ENCODE assay signal across 18 mouse cellular contexts in genomic region chr3:66101809-66102598, GRCm38 (mm10).
A peak's percentile ranks its signal among the peaks of the same experiment; 100 is the strongest.
DNase-seq lines count a peak whose midpoint lies in the region; ATAC-seq lines count a peak whose summit lies in the region.
"Had no signal": no experiment of that assay in that cellular context is flagged by ENCODE, and none has a peak within 500 bp of the region (broad histone marks: within the 10 kb centered on the region; RNA-seq: fewer than 3 reads in every experiment).

No protein-coding gene starts in this region.

- H3K9me3 ChIP-seq in forebrain, embryonic 11.5 days (ENCODE audit: control insufficient read depth, low read length): no peaks in the 10 kb centered on the region
- H3K9me3 ChIP-seq in forebrain, embryonic 16.5 days (ENCODE audit: control insufficient read depth, low read length): no peaks in the 10 kb centered on the region
- no peaks in the 10 kb centered on the region for H3K9me3 ChIP-seq in midbrain, embryonic 10.5 days (replicated peaks)
- no peaks in the 10 kb centered on the region for H3K9me3 ChIP-seq in neural tube, embryonic 12.5 days
- H3K9me3 ChIP-seq: heart, embryonic 13.5 days; liver, embryonic 12.5 days had no signal

- 38% methylated on average over 11 of the region's 11 CpGs for WGBS in forebrain, embryonic 11.5 days
- WGBS in forebrain, embryonic 16.5 days: 11% methylated on average over 11 of the region's 11 CpGs
- 79% methylated on average over 11 of the region's 11 CpGs for WGBS in midbrain, embryonic 10.5 days
- 64% methylated on average over 11 of the region's 11 CpGs for WGBS in neural tube, embryonic 12.5 days

- H3K4me3 ChIP-seq in forebrain, embryonic 11.5 days (ENCODE audit: low read depth, low read length): no peak overlapping the region
- no peak overlapping the region for H3K4me3 ChIP-seq in forebrain, embryonic 16.5 days (replicated peaks; ENCODE audit: low read length)
- H3K4me3 ChIP-seq in midbrain, embryonic 10.5 days: no peak overlapping the region
- H3K4me3 ChIP-seq in neural tube, embryonic 12.5 days: no peak overlapping the region
- H3K4me3 ChIP-seq: erythroblast, embryonic 14.5 days; heart, embryonic 13.5 days; liver, embryonic 12.5 days had no signal

- no peak overlapping the region for H3K9ac ChIP-seq in forebrain, embryonic 11.5 days (ENCODE audit: low read length)
- H3K9ac ChIP-seq in forebrain, embryonic 16.5 days (replicated peaks; ENCODE audit: low read depth, low read length): peak overlapping the region; percentile 13; the same call in 1 of the 2 replicates
- H3K9ac ChIP-seq in neural tube, embryonic 12.5 days: no peak overlapping the region
- H3K9ac ChIP-seq: heart, embryonic 13.5 days; liver, embryonic 12.5 days; lung, embryonic 14.5 days had no signal

- H3K4me2 ChIP-seq in forebrain, embryonic 11.5 days (ENCODE audit: low read depth, low read length, severe bottlenecking): no peak overlapping the region
- no peak overlapping the region for H3K4me2 ChIP-seq in forebrain, embryonic 16.5 days (ENCODE audit: low read length)
- no peak overlapping the region for H3K4me2 ChIP-seq in neural tube, embryonic 12.5 days (replicated peaks)
- H3K4me2 ChIP-seq: heart, embryonic 13.5 days; liver, embryonic 12.5 days; lung, embryonic 14.5 days had no signal

- peak; percentile 63 for DNase-seq in forebrain, embryonic 11.5 days (ENCODE audit: low spot score)
- no peak for DNase-seq in midbrain, embryonic 10.5 days (ENCODE audit: low spot score)
- DNase-seq in frontal cortex, postnatal 36 days (ENCODE audit: low spot score in 2 of 2): no peak
- no peak for DNase-seq in kidney, postnatal 14 days
- DNase-seq in embryo, embryonic 11 days: no peak
- no peak for DNase-seq in cerebellum, adult 11 months
- DNase-seq: cerebellum, postnatal 25 days; heart, postnatal 36 days; lung, embryonic 14.5 days; thymus, postnatal 36 days had no signal

- peak overlapping the region; percentile 85 for H3K27ac ChIP-seq in forebrain, embryonic 11.5 days (ENCODE audit: low read depth, low read length)
- H3K27ac ChIP-seq in forebrain, embryonic 16.5 days (ENCODE audit: low read length): peak overlapping the region; percentile 86
- H3K27ac ChIP-seq in midbrain, embryonic 10.5 days (replicated peaks): peak overlapping the region; percentile 50; the same call in 1 of the 2 replicates
- H3K27ac ChIP-seq in neural tube, embryonic 12.5 days: no peak overlapping the region
- H3K27ac ChIP-seq: heart, embryonic 13.5 days; liver, embryonic 12.5 days; macrophage had no signal

- H3K4me1 ChIP-seq in forebrain, embryonic 11.5 days (replicated peaks; ENCODE audit: control insufficient read depth, insufficient read depth, low read length): no peaks in the 10 kb centered on the region
- peaks cover 14% of the 10 kb centered on the region for H3K4me1 ChIP-seq in forebrain, embryonic 16.5 days (replicated peaks; ENCODE audit: control insufficient read depth, insufficient read depth, low read length)
- peaks cover 11% of the 10 kb centered on the region for H3K4me1 ChIP-seq in midbrain, embryonic 10.5 days
- H3K4me1 ChIP-seq in neural tube, embryonic 12.5 days: no peaks in the 10 kb centered on the region
- H3K4me1 ChIP-seq: heart, embryonic 13.5 days; liver, embryonic 12.5 days had no signal

- no peaks in the 10 kb centered on the region for H3K27me3 ChIP-seq in forebrain, embryonic 11.5 days (ENCODE audit: control insufficient read depth, insufficient read depth, low read length)
- no peaks in the 10 kb centered on the region for H3K27me3 ChIP-seq in forebrain, embryonic 16.5 days (replicated peaks; ENCODE audit: control insufficient read depth, insufficient read depth, low read length)
- no peaks in the 10 kb centered on the region for H3K27me3 ChIP-seq in midbrain, embryonic 10.5 days (ENCODE audit: low read depth, poor library complexity, severe bottlenecking)
- H3K27me3 ChIP-seq in neural tube, embryonic 12.5 days (replicated peaks): no peaks in the 10 kb centered on the region
- H3K27me3 ChIP-seq: heart, embryonic 13.5 days; liver, embryonic 12.5 days; Patski had no signal

- no peaks in the 10 kb centered on the region for H3K36me3 ChIP-seq in forebrain, embryonic 11.5 days (ENCODE audit: control insufficient read depth, insufficient read depth, low read length)
- no peaks in the 10 kb centered on the region for H3K36me3 ChIP-seq in forebrain, embryonic 16.5 days (ENCODE audit: control insufficient read depth, insufficient read depth)
- no peaks in the 10 kb centered on the region for H3K36me3 ChIP-seq in midbrain, embryonic 10.5 days
- no peaks in the 10 kb centered on the region for H3K36me3 ChIP-seq in neural tube, embryonic 12.5 days
- H3K36me3 ChIP-seq: heart, embryonic 13.5 days; liver, embryonic 12.5 days had no signal

- ATAC-seq in forebrain, embryonic 11.5 days (replicated peaks; ENCODE audit: low FRiP score): peak; percentile 96
- ATAC-seq in forebrain, embryonic 16.5 days: peak; percentile 98
- peak; percentile 87 for ATAC-seq in neural tube, embryonic 12.5 days (ENCODE audit: low FRiP score, low read depth)
- ATAC-seq: intestine, postnatal 0 days; liver, embryonic 12.5 days; Patski had no signal
